Mouse (Mus musculus) spleen, adult 2 months (tissue): ENCODE data around the gene Ngdn. TPM values are rescaled to one million over a fixed set of nuclear protein-coding genes. Genes with fewer than 3 reads are reported as not detected.
"Not testable (repeated sequence)": the region's sequence is repeated elsewhere in the genome, so short reads cannot be mapped to it uniquely, and the experiment has no call there.

ENCODE experiments used
- DNase-seq, 2 experiments: peaks; one replicate each; pipeline versions ENCODE4 v3.0.0 to v3.0.0-alpha.2; 2012 to 2021; ENCODE audit warnings: low spot score in 2 of 2, low read depth in 1 of 2
- H3K27ac ChIP-seq: fragments of 200-500 bp; 2 replicates; pipeline ENCODE4 v1.5.1; 2012; ENCODE audit warnings: low read length, inconsistent platforms; ENCODE audit not compliant: insufficient read depth
- H3K27me3 ChIP-seq: fragments of 200-500 bp; 2 replicates; pipeline ENCODE4 v1.6.1; 2012; ENCODE audit warnings: mild to moderate bottlenecking, moderate library complexity, low read length, inconsistent platforms; ENCODE audit not compliant: control insufficient read depth, insufficient read depth
- H3K36me3 ChIP-seq: fragments of 200-500 bp; 2 replicates; pipeline ENCODE4 v1.6.1; 2012; ENCODE audit warnings: mild to moderate bottlenecking, low read length, inconsistent platforms; ENCODE audit not compliant: control insufficient read depth, insufficient read depth
- H3K4me1 ChIP-seq: fragments of 200-500 bp; 2 replicates; pipeline ENCODE4 v1.6.1; 2011; ENCODE audit warnings: inconsistent platforms; ENCODE audit not compliant: control insufficient read depth, insufficient read depth, insufficient read length
- H3K4me3 ChIP-seq: fragments of 200-500 bp; 2 replicates; pipeline ENCODE4 v1.5.1; 2011; ENCODE audit warnings: mild to moderate bottlenecking, inconsistent platforms; ENCODE audit not compliant: insufficient read depth, insufficient read length; ENCODE audit errors: extremely low read depth
- CTCF ChIP-seq: fragments of 200-500 bp; IDR thresholded peaks from 2 replicates; pipeline ENCODE4 v1.5.1; 2011; ENCODE audit warnings: mild to moderate bottlenecking, inconsistent platforms; ENCODE audit not compliant: insufficient read depth, insufficient read length, insufficient replicate concordance; ENCODE audit errors: extremely low read depth
- POLR2A ChIP-seq: fragments of 200-500 bp; IDR thresholded peaks from 2 replicates; pipeline ENCODE4 v1.6.1; 2011; ENCODE audit warnings: low read depth, low read length, inconsistent platforms
- WGBS: fragments of 180-500 bp; shearing (Covaris S2); methylation state at CpG from one replicate; pipeline ENCODE4 v1.1.7; 2018; 5-methylcytosine and 5-hydroxymethylcytosine counted together
- polyA plus RNA-seq: library from polyadenylated mRNA; depleted of rRNA; stranded (reverse); fragments of >200 nt; gene quantifications from 2 replicates; pipeline ENCODE4 v1.2.3, GENCODE M21; 2012

Ngdn gene
- polyA plus RNA-seq, 1 experiment = 10.4 TPM

GRCm38 (mm10) chr14:55027653-55028052, 12.4 kb downstream of the Ngdn start:
- Histone ChIP-seq H3K27me3 (no peaks in the 10 kb centered on the region), H3K4me1 (no peaks in the 10 kb centered on the region), H3K4me3 (no peak overlapping the region), H3K27ac (no peak overlapping the region), H3K36me3 (peaks cover 14% of the 10 kb centered on the region)
- TF ChIP-seq CTCF = no peak
- DNase-seq = no peak
- 74% methylated on average over 6 of the region's 6 CpGs for WGBS

GRCm38 (mm10) chr14:55028333-55028835, 13.1 kb downstream of the Ngdn start:
- no peak for TF ChIP-seq POLR2A
- TF ChIP-seq CTCF = no peak
- Histone ChIP-seq H3K4me3 (no peak overlapping the region), H3K36me3 (peaks cover 8% of the 10 kb centered on the region), H3K27ac (no peak overlapping the region), H3K27me3 (no peaks in the 10 kb centered on the region), H3K4me1 (no peaks in the 10 kb centered on the region)
- WGBS = 77% methylated on average over 5 of the region's 5 CpGs
- DNase-seq = no peak

GRCm38 (mm10) chr14:55029034-55029698, 13.9 kb downstream of the Ngdn start:
- DNase-seq = no peak

GRCm38 (mm10) chr14:55032695-55033225, 17.5 kb downstream of the Ngdn start:
- Histone ChIP-seq H3K4me3 (no peak overlapping the region), H3K27ac (no peak overlapping the region), H3K36me3 (no peaks in the 10 kb centered on the region), H3K4me1 (no peaks in the 10 kb centered on the region), H3K27me3 (no peaks in the 10 kb centered on the region)
- DNase-seq = no peak
- TF ChIP-seq POLR2A (no peak), CTCF (no peak)
- WGBS = 80% methylated on average over 19 of the region's 19 CpGs

More at GRCm38 (mm10) chr14:55029034-55029698, 13.9 kb downstream of the Ngdn start:
- Histone ChIP-seq H3K27me3 (no peaks in the 10 kb centered on the region), H3K36me3 (peaks cover 6% of the 10 kb centered on the region), H3K4me1 (no peaks in the 10 kb centered on the region), H3K4me3 (no peak overlapping the region), H3K27ac (no peak overlapping the region)
- WGBS = 36% methylated on average over 11 of the region's 11 CpGs
- TF ChIP-seq POLR2A = no peak
- TF ChIP-seq CTCF = no peak

GRCm38 (mm10) chr14:55043694-55044093, 28.4 kb downstream of the Ngdn start:
- 67% methylated on average over 2 of the region's 2 CpGs for WGBS
- not testable (repeated sequence) for H3K27me3 ChIP-seq, H3K4me1 ChIP-seq, H3K4me3 ChIP-seq, H3K27ac ChIP-seq, H3K36me3 ChIP-seq, DNase-seq

- TF ChIP-seq CTCF = no peak
- TF ChIP-seq POLR2A = no peak
- no peaks in the 10 kb centered on the region for H3K4me1 ChIP-seq
- H3K27me3 ChIP-seq = no peaks in the 10 kb centered on the region
- WGBS = 56% methylated on average over 2 of the region's 2 CpGs
- no peaks in the 10 kb centered on the region for H3K36me3 ChIP-seq
- no peak overlapping the region for H3K4me3 ChIP-seq
- no peak for DNase-seq
- H3K27ac ChIP-seq = no peak overlapping the region
These were observed 32.8 kb downstream of the Ngdn start for GRCm38 (mm10) chr14:55047971-55048531.

GRCm38 (mm10) chr14:55052496-55052895, 37.2 kb downstream of the Ngdn start:
- TF ChIP-seq CTCF (no peak), POLR2A (no peak)
- Histone ChIP-seq H3K27me3 (no peaks in the 10 kb centered on the region), H3K4me1 (no peaks in the 10 kb centered on the region), H3K4me3 (no peak overlapping the region), H3K27ac (no peak overlapping the region), H3K36me3 (no peaks in the 10 kb centered on the region)
- 58% methylated on average over 9 of the region's 9 CpGs for WGBS
- DNase-seq = no peak
